8 mouse cellular contexts compared by ENCODE assay signal in genomic region chr9:102632923-102633537, GRCm38 (mm10). TPM values are rescaled to one million over a fixed set of nuclear protein-coding genes. Genes with fewer than 3 reads are reported as not detected.
DNase-seq lines count a peak whose midpoint lies in the region; ATAC-seq and TF ChIP-seq lines count a peak whose summit lies in the region.

No protein-coding gene starts in this region.

- no peaks in the 10 kb centered on the region for H3K79me2 ChIP-seq in C2C12 (ENCODE audit: control insufficient read depth, insufficient read depth)

- H3K4me2 ChIP-seq in forebrain, postnatal 0 days (ENCODE audit: low read depth), result no peak overlapping the region
- no peak overlapping the region for H3K4me2 ChIP-seq in kidney, embryonic 14.5 days (replicated peaks; ENCODE audit: low read depth, low read length)
- H3K4me2 ChIP-seq in lung, embryonic 15.5 days, result no peak overlapping the region

- no peak overlapping the region for H3K4me3 ChIP-seq in C2C12 (ENCODE audit: insufficient read depth, poor library complexity, severe bottlenecking)
- H3K4me3 ChIP-seq in cerebellum, adult 2 months (replicated peaks; ENCODE audit: insufficient read depth, low read depth, low read length), result no peak overlapping the region
- no peak overlapping the region for H3K4me3 ChIP-seq in forebrain, postnatal 0 days (ENCODE audit: low read depth, low read length)
- no peak overlapping the region for H3K4me3 ChIP-seq in kidney, embryonic 14.5 days (ENCODE audit: low read length)
- H3K4me3 ChIP-seq in lung, embryonic 15.5 days, result no peak overlapping the region

- H3K9me3 ChIP-seq in forebrain, postnatal 0 days (ENCODE audit: low read length), result no peaks in the 10 kb centered on the region
- no peaks in the 10 kb centered on the region for H3K9me3 ChIP-seq in kidney, embryonic 14.5 days (ENCODE audit: control insufficient read depth, low read length)
- no peaks in the 10 kb centered on the region for H3K9me3 ChIP-seq in lung, embryonic 15.5 days

- H3K27ac ChIP-seq in cerebellum, adult 2 months (ENCODE audit: insufficient read depth, low read length), result no peak overlapping the region
- no peak overlapping the region for H3K27ac ChIP-seq in forebrain, postnatal 0 days (ENCODE audit: low read depth, low read length)
- H3K27ac ChIP-seq in kidney, embryonic 14.5 days (ENCODE audit: low read depth, low read length), result no peak overlapping the region
- peak overlapping the region; percentile 34; the same call in 1 of the 2 replicates for H3K27ac ChIP-seq in lung, embryonic 15.5 days

- ATAC-seq in forebrain, postnatal 0 days, result peak; percentile 82
- peak; percentile 47; the same call in 1 of the 2 replicates for ATAC-seq in kidney, embryonic 14.5 days (ENCODE audit: low FRiP score, low TSS enrichment)
- ATAC-seq in lung, embryonic 15.5 days (ENCODE audit: borderline replicate concordance, extremely low read depth, low FRiP score, low TSS enrichment), result peak; percentile 44; the same call in 1 of the 2 replicates

- H3K79me3 ChIP-seq in C2C12 (ENCODE audit: low read depth), result no peaks in the 10 kb centered on the region

- TF ChIP-seq POLR2A in cerebellum, adult 2 months (IDR thresholded peaks at IDR 0.05; ENCODE audit: borderline replicate concordance, insufficient read depth, low read length), result no peak

- H3K27me3 ChIP-seq in C2C12 (ENCODE audit: control insufficient read depth, insufficient read depth, insufficient read length), result no peaks in the 10 kb centered on the region
- no peaks in the 10 kb centered on the region for H3K27me3 ChIP-seq in cerebellum, adult 2 months (ENCODE audit: control insufficient read depth, insufficient read depth, low read length)
- H3K27me3 ChIP-seq in forebrain, postnatal 0 days (ENCODE audit: insufficient read depth, low read length), result no peaks in the 10 kb centered on the region
- H3K27me3 ChIP-seq in kidney, embryonic 14.5 days (ENCODE audit: control insufficient read depth, insufficient read depth, low read length), result no peaks in the 10 kb centered on the region
- no peaks in the 10 kb centered on the region for H3K27me3 ChIP-seq in lung, embryonic 15.5 days

- peak; percentile 13 for TF ChIP-seq CTCF in C2C12 (IDR thresholded peaks at IDR 0.05; ENCODE audit: control insufficient read depth, insufficient read depth, insufficient read length)
- peak; percentile 58; the same call in 1 of the 2 replicates for TF ChIP-seq CTCF in cerebellum, adult 2 months (IDR thresholded peaks at IDR 0.05; ENCODE audit: borderline replicate concordance, insufficient read depth, low read depth, low read length)
- peak; percentile 86 for TF ChIP-seq CTCF in forebrain, postnatal 0 days (IDR thresholded peaks at IDR 0.05; ENCODE audit: low read depth)

- H3K36me3 ChIP-seq in C2C12 (ENCODE audit: control insufficient read depth, insufficient read depth), result no peaks in the 10 kb centered on the region
- H3K36me3 ChIP-seq in forebrain, postnatal 0 days (ENCODE audit: insufficient read depth), result peaks cover 10% of the 10 kb centered on the region; the same call in 1 of the 2 replicates
- H3K36me3 ChIP-seq in kidney, embryonic 14.5 days (ENCODE audit: control insufficient read depth, insufficient read depth, low read length), result peaks cover 7% of the 10 kb centered on the region; the same call in 1 of the 2 replicates
- H3K36me3 ChIP-seq in lung, embryonic 15.5 days, result peaks cover 4% of the 10 kb centered on the region

- DNase-seq in cerebellum, adult 11 months, result peak; percentile 46
- DNase-seq in cerebellum, adult 11-12 months, result no peak
- DNase-seq in cerebellum, adult 2 months, result peak; percentile 41 to 63
- DNase-seq in forebrain, postnatal 0 days, result peak; percentile 86
- peak; percentile 52 to 67 for DNase-seq in right cerebral cortex, postnatal 10 days (ENCODE audit: low spot score in 2 of 2)

- no peaks in the 10 kb centered on the region for H3K4me1 ChIP-seq in cerebellum, adult 2 months (ENCODE audit: control insufficient read depth, insufficient read depth, low read length)
- H3K4me1 ChIP-seq in forebrain, postnatal 0 days (ENCODE audit: insufficient read depth), result no peaks in the 10 kb centered on the region
- no peaks in the 10 kb centered on the region for H3K4me1 ChIP-seq in kidney, embryonic 14.5 days (ENCODE audit: control insufficient read depth, insufficient read depth, low read length)
- peaks cover 47% of the 10 kb centered on the region for H3K4me1 ChIP-seq in lung, embryonic 15.5 days

- no peak overlapping the region for H3ac ChIP-seq in C2C12 (ENCODE audit: control insufficient read depth, insufficient read length, low read depth)

- H3K9ac ChIP-seq in forebrain, postnatal 0 days, result no peak overlapping the region
- H3K9ac ChIP-seq in kidney, embryonic 14.5 days (ENCODE audit: low read depth, low read length), result no peak overlapping the region
- H3K9ac ChIP-seq in lung, embryonic 15.5 days, result no peak overlapping the region

- 32% methylated on average over 1 of the region's 1 CpGs for WGBS in cerebellum, adult 2 months
- WGBS in forebrain, postnatal 0 days, result 44% methylated on average over 1 of the region's 1 CpGs
- 81% methylated on average over 1 of the region's 1 CpGs for WGBS in kidney, embryonic 14.5 days
- WGBS in lung, embryonic 15.5 days, result 86% methylated on average over 1 of the region's 1 CpGs

TF ChIP-seq in C2C12, 6 proteins besides CTCF, POLR2A, EP300 and RAD21:
- TF ChIP-seq MYOD1 (IDR thresholded peaks at IDR 0.05; ENCODE audit: control insufficient read depth, insufficient read length, low read depth), result no peak

RNA-seq across cellular contexts. Expression of gene Cep63, which starts 6.7 kb away (rescaled TPM):
- 9.4 TPM for polyA plus RNA-seq in C2C12 (2012; fragmentation: generic; extraction: Trizol)
- 24.4 and 27.1 TPM in 2 replicates for polyA plus RNA-seq in cerebellum, adult 2 months (2012; rRNA removed)
- 17.5 and 19.5 TPM in 2 replicates for total RNA-seq in forebrain, postnatal 0 days (2014; rRNA removed)
- 35.9 and 39.3 TPM in 2 replicates for polyA plus RNA-seq in forebrain, postnatal 0 days (2015; fragmentation: Nextera tagmentation; extraction: Ambion mirVana)
- polyA plus RNA-seq in kidney, embryonic 14.5 days (2014; fragmentation: Nextera tagmentation; extraction: Ambion mirVana), result 49.4 and 51.7 TPM in 2 replicates
- polyA plus RNA-seq in lung, embryonic 15.5 days (2015; fragmentation: Nextera tagmentation; extraction: Ambion mirVana), result 49.9 and 59.8 TPM in 2 replicates

RNA-seq across cellular contexts. Expression of gene Anapc13, which starts 6.9 kb away (rescaled TPM):
- 136 TPM for polyA plus RNA-seq in C2C12 (2012; fragmentation: generic; extraction: Trizol)
- 189 and 194 TPM in 2 replicates for polyA plus RNA-seq in cerebellum, adult 2 months (2012; rRNA removed)
- total RNA-seq in forebrain, postnatal 0 days (2014; rRNA removed), result 22.5 and 26.8 TPM in 2 replicates
- polyA plus RNA-seq in forebrain, postnatal 0 days (2015; fragmentation: Nextera tagmentation; extraction: Ambion mirVana), result 124 and 139 TPM in 2 replicates
- 197 and 249 TPM in 2 replicates for polyA plus RNA-seq in kidney, embryonic 14.5 days (2014; fragmentation: Nextera tagmentation; extraction: Ambion mirVana)
- 166 and 183 TPM in 2 replicates for polyA plus RNA-seq in lung, embryonic 15.5 days (2015; fragmentation: Nextera tagmentation; extraction: Ambion mirVana)

Comparison
In these comparisons a context has a peak if more than half of its experiments do, and no peak if none do; other contexts are left out.
1. CTCF ChIP-seq: peak in every context shown above with its lines; median percentile 86 in forebrain, postnatal 0 days; 58 in cerebellum, adult 2 months; 13 in C2C12.